Mouse (Mus musculus) cerebellum, postnatal 4 days (tissue): ENCODE data around the gene Drosha.
"Not testable (repeated sequence)": the region's sequence is repeated elsewhere in the genome, so short reads cannot be mapped to it uniquely, and the experiment has no call there.

Experiments used
- DNase-seq, 2 experiments: peaks; one replicate each; pipeline ENCODE4 v3.0.0; 2022; ENCODE audit warnings: low spot score in 2 of 2, mixed read lengths in 1 of 2

Drosha gene

GRCm38 (mm10) chr15:12936217-12936732 lies 111.7 kb downstream of the Drosha start:
- DNase-seq, result no peak

GRCm38 (mm10) chr15:12937326-12937725 lies 112.7 kb downstream of the Drosha start:
- not testable (repeated sequence) for DNase-seq

DNA sequence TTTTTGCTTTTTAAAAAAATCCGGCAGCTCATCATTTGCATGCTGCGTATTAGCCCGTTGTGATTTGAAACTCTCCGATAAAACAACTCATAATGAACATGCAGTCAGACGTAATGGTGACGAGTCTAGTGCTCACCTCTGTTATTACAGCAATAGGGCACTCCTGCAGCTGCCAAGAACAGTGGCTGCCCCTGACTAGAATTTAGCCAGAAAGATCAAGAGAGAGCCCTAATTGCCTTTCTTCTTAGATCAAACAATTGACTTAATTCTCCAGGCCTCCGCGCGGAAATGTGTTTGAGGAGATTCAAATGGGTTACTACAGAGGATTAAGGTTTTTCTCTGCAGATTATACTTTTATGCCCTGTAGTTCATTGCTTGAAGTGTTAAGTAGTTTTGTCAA lies 116.5 kb downstream of the Drosha start:
- DNase-seq, result no peak

DNA sequence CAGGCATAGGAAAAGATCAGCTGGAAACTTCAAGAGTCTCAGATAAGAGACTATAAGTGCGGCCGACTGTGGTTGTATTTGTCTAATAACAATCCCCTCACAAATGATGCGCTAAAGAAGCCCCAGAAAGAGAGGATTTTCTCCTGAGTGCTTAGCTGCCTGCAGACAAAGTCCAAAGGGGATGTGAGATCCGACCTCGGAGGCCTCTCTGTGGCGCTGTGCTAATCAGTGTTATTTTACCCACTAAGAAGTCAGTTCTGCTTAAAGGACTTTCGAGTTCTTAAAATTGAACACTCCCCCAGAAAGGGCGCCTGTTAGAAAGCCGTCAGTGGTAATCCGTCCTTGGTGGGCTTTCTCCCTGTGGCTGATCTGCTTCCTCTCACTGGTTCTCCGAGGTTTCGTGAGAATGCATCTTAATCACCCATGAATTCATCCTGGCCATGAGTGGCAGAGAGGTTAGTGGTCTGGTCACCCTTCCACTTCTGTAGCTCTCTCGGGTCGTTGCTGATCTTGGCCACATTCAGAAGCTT lies 117.1 kb downstream of the Drosha start:
- DNase-seq, result no peak

DNA sequence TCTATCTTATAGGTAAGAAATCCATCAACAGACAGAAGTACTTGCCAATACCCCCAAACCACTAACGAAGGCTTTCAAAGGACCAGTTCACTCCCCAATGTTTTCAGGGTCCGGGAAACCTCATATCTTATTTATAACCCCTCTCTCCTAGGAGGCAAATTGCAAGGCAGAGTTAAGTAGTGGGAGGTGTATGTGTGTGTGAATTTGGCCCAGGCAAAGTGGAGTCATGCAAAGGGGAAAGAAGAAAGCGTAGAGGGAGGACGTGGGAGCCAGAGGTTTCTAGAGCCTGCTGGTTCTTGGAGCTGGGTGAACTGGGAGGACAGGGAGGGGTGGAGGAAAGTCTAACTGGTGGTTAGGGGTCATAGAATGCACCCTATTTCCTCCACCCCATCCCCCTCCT lies 117.8 kb downstream of the Drosha start:
- no peak for DNase-seq

GRCm38 (mm10) chr15:12958051-12958450 lies 133.4 kb downstream of the Drosha start:
- no peak for DNase-seq

DNA sequence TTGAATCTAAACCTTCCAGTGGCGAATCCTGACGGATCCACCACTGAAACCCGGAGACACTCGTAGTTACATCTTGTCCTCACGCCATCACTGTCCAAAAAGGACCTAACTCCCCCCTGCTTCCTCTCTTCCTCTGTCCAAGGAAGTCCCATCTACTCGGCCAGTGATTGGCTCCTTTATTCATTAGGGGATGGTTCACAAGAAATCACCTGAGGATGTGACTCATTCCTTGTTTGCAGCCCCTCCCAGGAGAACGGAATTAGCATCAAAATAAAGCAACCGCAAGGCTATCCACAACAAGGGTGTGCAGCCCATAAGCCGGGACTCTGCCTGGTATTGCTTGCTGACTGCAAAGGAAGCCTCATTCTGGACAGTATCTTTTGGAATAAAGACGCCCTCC lies 137.6 kb downstream of the Drosha start:
- no peak for DNase-seq

GRCm38 (mm10) chr15:12965209-12965608 lies 140.6 kb downstream of the Drosha start:
- no peak for DNase-seq

GRCm38 (mm10) chr15:12968815-12969214 lies 144.2 kb downstream of the Drosha start:
- DNase-seq, result no peak

- no peak for DNase-seq
These were observed 147.8 kb downstream of the Drosha start for GRCm38 (mm10) chr15:12972441-12972840.
